Mouse (Mus musculus) splenic B cell, adult 2 months (primary cell): ENCODE results near the gene B4galt1.

ENCODE experiments used
- DNase-seq: peaks from one replicate; pipeline ENCODE4 v3.0.0-alpha.2; 2011; ENCODE audit warnings: low read depth, low spot score
- H3K27me3 ChIP-seq: 2 replicates; pipeline ENCODE4 v1.6.1; 2012; ENCODE audit warnings: mild to moderate bottlenecking, low read length, moderate library complexity, mixed read lengths; ENCODE audit not compliant: control insufficient read depth, poor library complexity, insufficient read depth, severe bottlenecking
- H3K36me3 ChIP-seq: 2 replicates; pipeline ENCODE4 v1.6.1; 2012; ENCODE audit warnings: mild to moderate bottlenecking, low read length, moderate library complexity, mixed read lengths; ENCODE audit not compliant: control insufficient read depth, poor library complexity, insufficient read depth, severe bottlenecking

The B4galt1 gene

DNA sequence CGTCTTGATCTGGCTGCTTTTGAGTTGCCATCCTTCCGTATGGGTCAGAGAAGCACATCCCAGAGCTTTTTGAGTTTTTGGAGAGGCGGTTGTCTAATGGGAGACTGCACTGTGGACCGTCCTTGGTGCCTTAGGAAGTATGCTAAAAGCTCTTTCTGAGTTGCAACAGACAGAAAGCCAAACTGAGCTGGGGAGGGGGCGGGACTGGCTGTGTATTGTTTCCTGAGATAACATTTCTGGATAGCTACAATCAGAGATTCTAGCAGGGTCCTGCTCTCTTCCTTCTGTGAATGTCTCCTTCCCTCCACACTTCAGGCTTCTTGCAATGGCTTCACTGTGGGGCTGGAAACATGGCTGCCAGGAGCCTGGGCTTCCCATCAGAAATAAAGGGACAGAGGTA lies 23.7 kb upstream of the B4galt1 start:
- no peaks in the 10 kb centered on the region for H3K36me3 ChIP-seq

GRCm38 (mm10) chr4:40876814-40877371 lies 23.1 kb upstream of the B4galt1 start:
- DNase-seq = peak; percentile 74
- H3K36me3 ChIP-seq = no peaks in the 10 kb centered on the region
- no peaks in the 10 kb centered on the region for H3K27me3 ChIP-seq

More for the DNA sequence above, 23.7 kb upstream of the B4galt1 start:
- H3K27me3 ChIP-seq = no peaks in the 10 kb centered on the region
- DNase-seq = no peak

GRCm38 (mm10) chr4:40875842-40876241 lies 22.0 kb upstream of the B4galt1 start:
- DNase-seq = peak; percentile 78
- H3K36me3 ChIP-seq = no peaks in the 10 kb centered on the region
- no peaks in the 10 kb centered on the region for H3K27me3 ChIP-seq

DNA sequence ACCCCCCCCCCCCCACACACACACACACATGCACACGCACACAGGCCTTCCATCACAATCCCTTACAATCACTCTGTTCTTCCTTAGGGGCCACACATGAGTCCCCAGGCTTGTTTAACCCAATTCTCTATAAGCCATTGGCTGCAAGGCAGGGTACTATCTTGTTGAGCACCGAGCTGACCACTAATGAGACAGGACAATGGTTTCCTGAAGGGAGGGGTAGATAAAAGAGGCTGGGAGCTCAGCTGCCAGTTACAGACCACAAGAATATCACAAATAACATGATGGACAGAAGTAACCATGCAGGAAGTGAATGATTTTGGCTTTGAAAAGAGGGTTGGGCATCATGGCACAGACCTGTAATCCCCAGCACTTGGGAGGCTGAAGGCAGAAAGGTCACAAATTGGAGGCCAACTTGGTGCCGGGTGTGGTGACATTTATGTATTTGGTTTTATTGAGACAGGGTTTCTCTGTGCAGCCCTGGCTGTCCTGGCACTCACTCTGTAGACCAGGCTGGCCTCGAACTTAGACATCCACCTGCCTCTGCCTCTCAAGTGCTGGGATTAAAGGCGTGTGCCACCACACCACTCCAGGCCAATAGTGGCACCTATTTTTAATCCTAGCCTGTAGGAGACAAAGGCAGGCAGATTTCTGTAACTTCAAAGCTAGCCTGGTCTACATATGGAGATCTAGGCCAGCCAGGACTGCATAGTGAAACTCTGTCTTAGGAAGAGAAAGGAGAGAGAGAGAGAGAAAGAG lies 21.2 kb upstream of the B4galt1 start:
- no peak for DNase-seq
- H3K27me3 ChIP-seq = no peaks in the 10 kb centered on the region
- no peaks in the 10 kb centered on the region for H3K36me3 ChIP-seq

GRCm38 (mm10) chr4:40874151-40874600 lies 20.4 kb upstream of the B4galt1 start:
- no peak for DNase-seq

GRCm38 (mm10) chr4:40873320-40873719 lies 19.5 kb upstream of the B4galt1 start:
- no peak for DNase-seq
- H3K27me3 ChIP-seq = no peaks in the 10 kb centered on the region
- H3K36me3 ChIP-seq = no peaks in the 10 kb centered on the region

More at GRCm38 (mm10) chr4:40874151-40874600, 20.4 kb upstream of the B4galt1 start:
- Histone ChIP-seq H3K36me3 (no peaks in the 10 kb centered on the region), H3K27me3 (no peaks in the 10 kb centered on the region)

GRCm38 (mm10) chr4:40872129-40872528 lies 18.3 kb upstream of the B4galt1 start:
- H3K36me3 ChIP-seq = no peaks in the 10 kb centered on the region
- DNase-seq = no peak
- no peaks in the 10 kb centered on the region for H3K27me3 ChIP-seq

DNA sequence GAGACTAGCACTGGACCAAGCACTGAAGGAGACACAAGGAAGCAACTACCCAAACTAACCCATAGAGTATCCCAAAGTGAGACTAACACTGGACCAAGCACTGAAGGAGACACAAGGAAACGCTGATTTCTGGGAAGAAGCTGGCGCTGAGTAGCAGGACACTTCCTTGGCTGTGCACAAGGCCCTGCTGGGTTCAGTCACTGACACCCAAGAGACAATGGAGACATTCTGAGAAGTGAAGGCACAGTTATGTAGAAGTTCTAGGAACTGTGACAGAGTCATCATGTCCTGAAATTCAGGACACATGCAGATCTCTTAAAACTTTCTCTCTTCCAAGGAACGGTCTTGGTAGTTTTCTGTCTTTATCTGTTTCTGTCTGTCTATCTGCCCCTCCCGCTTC lies 16.4 kb upstream of the B4galt1 start:
- DNase-seq = no peak
- Histone ChIP-seq H3K27me3 (no peaks in the 10 kb centered on the region), H3K36me3 (no peaks in the 10 kb centered on the region)

DNA sequence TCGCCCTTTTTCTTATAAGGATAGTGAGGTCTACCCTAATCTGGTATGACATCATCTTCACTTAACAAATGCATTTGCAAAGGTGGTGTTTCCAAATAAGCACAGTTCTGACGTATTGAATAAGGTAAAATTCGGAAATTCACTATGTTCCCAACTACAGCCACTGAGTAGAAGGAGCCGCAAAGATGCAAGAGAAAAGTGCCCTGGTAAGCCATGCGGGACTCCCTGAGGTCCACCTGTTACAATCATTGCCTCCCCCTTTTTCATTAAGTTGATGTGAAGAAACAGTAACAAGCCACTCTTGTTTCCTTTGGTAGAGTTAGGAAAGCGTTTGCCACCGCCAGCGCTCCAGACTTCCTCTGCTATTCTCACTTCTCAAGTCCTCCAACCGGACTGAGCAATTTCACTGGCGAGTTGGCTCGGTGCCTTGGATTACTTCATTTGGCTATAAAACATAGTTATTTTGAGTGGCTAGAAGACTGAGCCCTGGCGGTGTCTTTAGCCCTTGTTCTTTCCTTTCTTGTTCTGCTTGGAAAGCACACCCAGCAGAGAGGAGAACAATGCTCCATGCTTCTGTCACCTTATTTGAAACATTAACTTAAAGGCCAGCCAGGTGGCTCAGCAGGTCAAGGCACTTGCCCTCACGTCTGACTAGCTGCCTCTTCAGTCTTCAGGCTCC lies 14.9 kb upstream of the B4galt1 start:
- Histone ChIP-seq H3K27me3 (no peaks in the 10 kb centered on the region), H3K36me3 (no peaks in the 10 kb centered on the region)
- no peak for DNase-seq

- DNase-seq = no peak
- Histone ChIP-seq H3K36me3 (no peaks in the 10 kb centered on the region), H3K27me3 (no peaks in the 10 kb centered on the region)
Observed at GRCm38 (mm10) chr4:40864361-40864760, 10.6 kb upstream of the B4galt1 start.

DNA sequence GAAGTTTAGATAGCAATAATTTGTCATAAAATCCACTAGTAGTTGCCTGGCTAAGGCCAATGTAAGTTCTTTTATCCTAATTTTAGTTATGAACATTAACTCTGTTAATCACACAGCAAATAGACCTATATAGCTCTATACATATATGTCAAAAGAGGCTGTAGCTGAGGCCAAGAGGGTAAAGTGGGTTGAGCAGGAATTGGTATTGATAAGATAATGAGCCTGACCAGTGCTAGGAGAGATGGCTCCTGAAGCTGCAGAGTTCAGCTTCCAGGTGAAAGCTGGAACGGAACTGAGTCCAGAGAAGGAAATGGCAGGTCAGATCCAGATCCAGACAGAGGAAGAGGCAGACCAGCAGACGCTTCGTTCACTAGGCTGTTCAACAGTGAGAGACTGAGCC lies 9.5 kb upstream of the B4galt1 start:
- DNase-seq = no peak
- H3K36me3 ChIP-seq = no peaks in the 10 kb centered on the region
- H3K27me3 ChIP-seq = no peaks in the 10 kb centered on the region

GRCm38 (mm10) chr4:40861131-40861530 lies 7.3 kb upstream of the B4galt1 start:
- Histone ChIP-seq H3K27me3 (no peaks in the 10 kb centered on the region), H3K36me3 (no peaks in the 10 kb centered on the region)
- DNase-seq = no peak

DNA sequence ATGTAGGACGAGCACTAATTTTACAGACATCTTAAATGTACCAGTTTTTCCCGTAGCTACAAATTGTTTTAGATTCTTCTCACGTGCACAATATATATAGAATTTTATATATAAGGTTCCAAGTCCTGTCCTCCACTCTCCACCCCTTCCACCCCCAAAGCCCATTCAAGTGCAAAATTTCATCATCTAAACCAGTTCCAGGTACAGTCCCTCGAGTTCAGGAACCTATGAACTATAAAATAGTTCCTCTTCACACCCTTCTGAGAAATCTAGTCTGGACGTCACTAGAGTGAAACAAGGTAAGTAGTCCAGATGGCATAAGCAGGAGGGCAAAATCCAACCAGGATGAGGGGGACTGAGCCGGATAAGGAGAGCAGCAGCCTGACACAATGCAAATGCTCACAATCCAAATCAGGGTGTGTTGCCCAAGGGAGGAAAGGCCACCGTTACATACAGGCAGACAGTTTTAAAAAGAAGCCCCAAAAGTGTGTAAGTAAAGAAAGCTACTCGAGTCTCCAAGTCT lies 4.1 kb upstream of the B4galt1 start:
- Histone ChIP-seq H3K36me3 (no peaks in the 10 kb centered on the region), H3K27me3 (no peaks in the 10 kb centered on the region)
- peak; percentile 73 for DNase-seq

- no peaks in the 10 kb centered on the region for H3K27me3 ChIP-seq
- H3K36me3 ChIP-seq = no peaks in the 10 kb centered on the region
- no peak for DNase-seq
Observed at GRCm38 (mm10) chr4:40856571-40856970, 2.8 kb upstream of the B4galt1 start.

- no peaks in the 10 kb centered on the region for H3K27me3 ChIP-seq
- H3K36me3 ChIP-seq = no peaks in the 10 kb centered on the region
- peak; percentile 24 for DNase-seq
Observed at GRCm38 (mm10) chr4:40854387-40854933, 655 bp upstream of the B4galt1 start.
